Mouse (Mus musculus) embryonic facial prominence, embryonic 11.5 days (tissue): ENCODE results near the gene Tgif2. TPM values are rescaled to one million over a fixed set of nuclear protein-coding genes. Genes with fewer than 3 reads are reported as not detected.
"Not testable (repeated sequence)": the region's sequence is repeated elsewhere in the genome, so short reads cannot be mapped to it uniquely, and the experiment has no call there.

Experiments
- ATAC-seq: fragments of 200-750 bp; cut with Nextera tagmentation; replicated peaks from 2 replicates; pipeline ENCODE4 v1.8.0; 2017; ENCODE audit warnings: low read depth; ENCODE audit not compliant: insufficient number of reproducible peaks, low FRiP score, low TSS enrichment
- DNase-seq: peaks from one replicate; pipeline ENCODE4 v3.0.0-alpha.2; 2015; ENCODE audit warnings: low spot score
- H3K27ac ChIP-seq: fragments of 300-500 bp; sonication (generic); replicated peaks from 2 replicates; pipeline ENCODE4 v1.5.1; 2014; ENCODE audit warnings: mild to moderate bottlenecking, low read depth, low read length, control low read depth
- H3K27me3 ChIP-seq: fragments of 300-500 bp; sonication (generic); 2 replicates; pipeline ENCODE4 v1.6.1; 2014; ENCODE audit warnings: mild to moderate bottlenecking, low read length, moderate library complexity, mixed read lengths; ENCODE audit not compliant: control insufficient read depth, insufficient read depth
- H3K36me3 ChIP-seq: fragments of 300-500 bp; sonication (generic); replicated peaks from 2 replicates; pipeline ENCODE4 v1.6.1; 2014; ENCODE audit warnings: low read depth, mild to moderate bottlenecking, low read length, moderate library complexity, mixed read lengths; ENCODE audit not compliant: control insufficient read depth, insufficient read depth
- H3K4me1 ChIP-seq: fragments of 300-500 bp; sonication (generic); 2 replicates; pipeline ENCODE4 v1.6.1; 2014; ENCODE audit warnings: low read length, mixed read lengths; ENCODE audit not compliant: control insufficient read depth, insufficient read depth
- H3K4me2 ChIP-seq: fragments of 300-500 bp; sonication (generic); 2 replicates; pipeline ENCODE4 v1.6.1; 2014; ENCODE audit warnings: low read depth, mild to moderate bottlenecking, control low read depth, low read length, moderate library complexity
- H3K4me3 ChIP-seq: fragments of 300-500 bp; sonication (generic); 2 replicates; pipeline ENCODE4 v1.5.1; 2014; ENCODE audit warnings: low read depth, low read length, control low read depth
- H3K9ac ChIP-seq: fragments of 300-500 bp; sonication (generic); replicated peaks from 2 replicates; pipeline ENCODE4 v1.6.1; 2014; ENCODE audit warnings: mild to moderate bottlenecking, control low read depth, low read length
- H3K9me3 ChIP-seq: fragments of 300-500 bp; sonication (generic); replicated peaks from 2 replicates; pipeline ENCODE4 v1.6.1; 2016; ENCODE audit warnings: mild to moderate bottlenecking, low read length, inconsistent platforms, mixed read lengths; ENCODE audit not compliant: control insufficient read depth
- WGBS: fragments of 180-500 bp; shearing (Covaris S2); extraction: QIAGEN DNeasy Blood & Tissue Kit; methylation state at CpG from one replicate; pipeline ENCODE4 v1.1.7; 2014; 5-methylcytosine and 5-hydroxymethylcytosine counted together
- polyA plus RNA-seq: library from polyadenylated mRNA; unstranded; fragments of >200 nt; fragmentation: Nextera tagmentation; extraction: Ambion mirVana; gene quantifications from 2 replicates; pipeline ENCODE4 v1.2.1, GENCODE M21; 2014

The Tgif2 gene
- polyA plus RNA-seq, 1 experiment from 2014 or later = 91.0 TPM

- Histone ChIP-seq H3K27ac (no peak overlapping the region), H3K4me2 (no peak overlapping the region), H3K9ac (no peak overlapping the region), H3K4me1 (peaks cover 5% of the 10 kb centered on the region), H3K27me3 (no peaks in the 10 kb centered on the region), H3K36me3 (peaks cover 14% of the 10 kb centered on the region), H3K9me3 (no peaks in the 10 kb centered on the region), H3K4me3 (no peak overlapping the region)
- DNase-seq = no peak
- 64% methylated on average over 6 of the region's 6 CpGs for WGBS
- ATAC-seq = no peak
Measured at GRCm38 (mm10) chr2:156847653-156848052, 7.8 kb downstream of the Tgif2 start.

DNA sequence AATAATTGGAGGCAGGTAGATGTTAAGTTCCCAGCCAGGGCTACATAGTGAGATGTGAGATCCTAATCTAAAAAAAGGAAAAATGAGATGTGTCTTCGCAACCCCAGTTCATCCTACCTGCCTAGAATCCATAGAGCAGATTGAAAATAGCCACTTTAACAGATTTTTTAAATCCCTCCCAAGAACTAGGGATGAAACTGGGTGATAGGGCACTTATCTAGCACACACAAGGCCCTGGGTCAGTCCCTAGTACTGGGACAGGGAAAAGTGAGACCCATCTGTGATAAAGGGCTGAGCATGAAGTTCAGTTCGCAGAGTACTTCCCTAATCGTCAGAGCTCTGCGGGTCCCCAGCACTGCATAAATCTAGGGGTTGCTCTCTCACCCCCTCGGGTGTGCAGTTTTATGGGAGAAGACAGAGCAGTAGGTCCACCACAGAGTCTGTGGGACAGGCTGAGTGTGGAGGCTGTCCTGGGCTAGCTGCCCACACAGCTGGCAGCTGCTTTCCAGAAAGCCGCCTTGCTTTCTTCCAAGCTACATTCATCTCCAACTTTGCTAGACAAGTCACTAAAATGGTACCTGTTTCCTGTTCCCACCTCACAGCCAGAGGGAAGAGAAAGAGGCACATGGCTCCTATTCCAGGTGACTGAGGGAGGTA, 8.8 kb downstream of the Tgif2 start:
- 87% methylated on average over 6 of the region's 6 CpGs for WGBS
- Histone ChIP-seq H3K9ac (no peak overlapping the region), H3K4me2 (no peak overlapping the region), H3K27ac (no peak overlapping the region), H3K4me1 (peaks cover 5% of the 10 kb centered on the region), H3K4me3 (no peak overlapping the region), H3K9me3 (no peaks in the 10 kb centered on the region), H3K36me3 (peaks cover 14% of the 10 kb centered on the region), H3K27me3 (no peaks in the 10 kb centered on the region)
- DNase-seq (no peak), ATAC-seq (no peak)

- H3K27me3 ChIP-seq = no peaks in the 10 kb centered on the region
- WGBS = 92% methylated on average over 5 of the region's 5 CpGs
- H3K9me3 ChIP-seq = no peaks in the 10 kb centered on the region
- H3K9ac ChIP-seq = no peak overlapping the region
- no peak for DNase-seq
- no peak for ATAC-seq
- H3K4me3 ChIP-seq = no peak overlapping the region
- H3K4me2 ChIP-seq = no peak overlapping the region
- H3K36me3 ChIP-seq = peaks cover 14% of the 10 kb centered on the region
- H3K4me1 ChIP-seq = no peaks in the 10 kb centered on the region; the same call in 1 of the 2 replicates
- no peak overlapping the region for H3K27ac ChIP-seq
Measured at GRCm38 (mm10) chr2:156850505-156850904, 10.7 kb downstream of the Tgif2 start.

DNA sequence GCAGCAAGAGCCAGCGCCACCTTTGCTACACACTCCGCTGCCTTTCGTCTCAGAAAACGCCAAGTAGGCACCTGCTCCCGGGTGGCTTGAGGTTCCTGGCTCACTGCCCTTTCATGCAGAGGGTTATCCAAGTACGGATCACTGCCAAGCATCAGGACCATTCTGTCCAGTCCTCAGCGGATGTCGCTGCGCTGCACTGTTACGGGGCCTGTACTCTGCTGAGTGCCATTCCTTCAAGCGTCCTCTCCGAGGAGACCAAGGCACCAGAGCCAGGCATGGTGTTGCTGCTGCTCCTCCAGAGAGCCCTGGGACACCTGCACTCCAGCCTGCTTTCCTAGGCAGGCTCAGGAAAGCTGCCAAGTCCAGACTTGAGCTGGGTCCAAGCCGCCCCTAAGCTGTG, 13.8 kb downstream of the Tgif2 start:
- H3K27ac ChIP-seq, H3K4me3 ChIP-seq, H3K9ac ChIP-seq, H3K9me3 ChIP-seq, ATAC-seq, H3K27me3 ChIP-seq, H3K4me2 ChIP-seq, H3K4me1 ChIP-seq, DNase-seq: not testable (repeated sequence)
- peaks cover 11% of the 10 kb centered on the region for H3K36me3 ChIP-seq
- 89% methylated on average over 8 of the region's 13 CpGs for WGBS

- H3K36me3 ChIP-seq = peaks cover 11% of the 10 kb centered on the region
- not testable (repeated sequence) for H3K27ac ChIP-seq, H3K4me3 ChIP-seq, H3K4me2 ChIP-seq, H3K9ac ChIP-seq, H3K4me1 ChIP-seq, H3K27me3 ChIP-seq, ATAC-seq, H3K9me3 ChIP-seq
- 54% methylated on average over 13 of the region's 13 CpGs for WGBS
- peak; percentile 59 for DNase-seq
Measured at GRCm38 (mm10) chr2:156853999-156854771, 14.4 kb downstream of the Tgif2 start.

DNA sequence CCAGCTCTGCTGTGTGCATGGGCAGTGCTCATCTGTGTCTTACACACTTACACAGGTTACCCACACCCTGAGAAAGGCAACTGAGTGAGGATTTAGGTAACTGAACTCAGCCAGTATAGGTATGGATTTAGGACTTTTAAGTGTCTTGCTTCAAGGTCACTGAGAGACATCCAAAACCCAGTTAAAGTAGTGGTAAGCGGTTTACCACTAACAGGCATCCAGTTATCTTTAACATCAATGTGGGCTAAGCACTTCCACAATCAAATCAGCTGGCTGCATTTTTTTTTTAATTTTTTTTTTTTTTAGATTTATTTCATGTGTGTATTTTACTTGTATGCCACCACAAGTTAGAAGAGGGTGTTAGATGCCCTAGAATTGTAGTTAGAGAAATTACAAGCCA, 16.5 kb downstream of the Tgif2 start:
- Histone ChIP-seq H3K9me3 (no peaks in the 10 kb centered on the region), H3K9ac (no peak overlapping the region), H3K36me3 (peaks cover 3% of the 10 kb centered on the region; the same call in 1 of the 2 replicates), H3K27me3 (no peaks in the 10 kb centered on the region), H3K4me1 (no peaks in the 10 kb centered on the region), H3K27ac (no peak overlapping the region), H3K4me3 (no peak overlapping the region; the same call in 1 of the 2 replicates), H3K4me2 (no peak overlapping the region)
- DNase-seq (no peak), ATAC-seq (no peak)
- 87% methylated on average over 1 of the region's 1 CpGs for WGBS

DNA sequence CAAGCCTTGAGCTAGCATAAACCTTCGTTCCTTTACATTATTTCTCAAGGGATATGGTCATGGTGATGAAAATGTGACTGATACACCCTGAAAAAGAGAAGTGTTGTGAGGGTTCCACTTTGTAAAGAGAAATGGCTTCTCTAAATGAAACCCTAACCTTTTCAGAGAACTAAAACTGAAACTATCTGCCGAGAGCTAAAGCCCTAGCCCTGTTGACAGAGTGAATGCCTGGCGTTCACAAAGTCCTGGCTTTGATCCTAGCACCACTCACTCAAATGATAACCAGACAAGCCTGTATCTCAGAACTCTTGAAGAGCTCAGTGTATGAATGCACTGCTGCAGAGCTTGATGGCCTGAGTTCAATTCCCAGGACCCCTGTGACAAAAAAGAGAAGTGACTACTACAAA, 17.6 kb downstream of the Tgif2 start:
- Histone ChIP-seq H3K27ac (no peak overlapping the region), H3K9ac (no peak overlapping the region), H3K36me3 (no peaks in the 10 kb centered on the region; the same call in 1 of the 2 replicates), H3K9me3 (no peaks in the 10 kb centered on the region), H3K4me2 (no peak overlapping the region), H3K4me1 (no peaks in the 10 kb centered on the region), H3K27me3 (no peaks in the 10 kb centered on the region), H3K4me3 (no peak overlapping the region)
- no peak for DNase-seq
- WGBS = 84% methylated on average over 3 of the region's 3 CpGs
- ATAC-seq = no peak

- no peaks in the 10 kb centered on the region for H3K4me1 ChIP-seq
- no peak within 1 kb of the TSS for H3K4me2 ChIP-seq
- no peaks in the 10 kb centered on the region for H3K9me3 ChIP-seq
- no peak within 1 kb of the TSS for H3K9ac ChIP-seq
- no peak within 1 kb of the TSS for H3K27ac ChIP-seq
- no peak for ATAC-seq
- no peak within 1 kb of the TSS for H3K4me3 ChIP-seq
- no peaks in the 10 kb centered on the region; the same call in 1 of the 2 replicates for H3K36me3 ChIP-seq
- H3K27me3 ChIP-seq = no peaks in the 10 kb centered on the region
- DNase-seq = no peak
- 86% methylated on average over 2 of the region's 2 CpGs for WGBS
Measured at GRCm38 (mm10) chr2:156857835-156858234, 18.0 kb downstream of the Tgif2 start, which contains the start of gene 4930518I15Rik. TSS of gene 4930518I15Rik (minus strand) at chr2:156857946.
